Mouse (Mus musculus): ENCODE results near the gene Dgki.

GRCm38 (mm10) chr6:36810448-36810847 is 489.5 kb downstream of the Dgki start:
- TF ChIP-seq CTCF (IDR thresholded peaks at IDR 0.05 in 2 of 3, conservative IDR thresholded peaks at IDR 0.05 in 1 of 3; ENCODE audit: control insufficient read depth in 1 of 3, insufficient read depth in 1 of 3, low read depth in 2 of 3, low read length in 3 of 3, poor library complexity in 1 of 3, severe bottlenecking in 1 of 3) (no peak), BHLHE40 (IDR thresholded peaks at IDR 0.05; ENCODE audit: borderline replicate concordance, low read depth, low read length) (no peak), EP300 (IDR thresholded peaks at IDR 0.05; ENCODE audit: low read depth in 1 of 2, low read length in 2 of 2) (no peak), GATA1 (IDR thresholded peaks at IDR 0.05; ENCODE audit: low read depth, low read length) (no peak)
